Mouse (Mus musculus) urinary bladder, postnatal 4 days (tissue): Measurements from ENCODE around the gene Nrgn.

Source experiments
- DNase-seq, 2 experiments: peaks; one replicate each; pipeline ENCODE4 v3.0.0; 2021 to 2022; ENCODE audit warnings: low spot score in 2 of 2

Gene Nrgn

GRCm38 (mm10) chr9:37530031-37530887 is 22.4 kb downstream of the Nrgn start:
- no peak for DNase-seq

DNA sequence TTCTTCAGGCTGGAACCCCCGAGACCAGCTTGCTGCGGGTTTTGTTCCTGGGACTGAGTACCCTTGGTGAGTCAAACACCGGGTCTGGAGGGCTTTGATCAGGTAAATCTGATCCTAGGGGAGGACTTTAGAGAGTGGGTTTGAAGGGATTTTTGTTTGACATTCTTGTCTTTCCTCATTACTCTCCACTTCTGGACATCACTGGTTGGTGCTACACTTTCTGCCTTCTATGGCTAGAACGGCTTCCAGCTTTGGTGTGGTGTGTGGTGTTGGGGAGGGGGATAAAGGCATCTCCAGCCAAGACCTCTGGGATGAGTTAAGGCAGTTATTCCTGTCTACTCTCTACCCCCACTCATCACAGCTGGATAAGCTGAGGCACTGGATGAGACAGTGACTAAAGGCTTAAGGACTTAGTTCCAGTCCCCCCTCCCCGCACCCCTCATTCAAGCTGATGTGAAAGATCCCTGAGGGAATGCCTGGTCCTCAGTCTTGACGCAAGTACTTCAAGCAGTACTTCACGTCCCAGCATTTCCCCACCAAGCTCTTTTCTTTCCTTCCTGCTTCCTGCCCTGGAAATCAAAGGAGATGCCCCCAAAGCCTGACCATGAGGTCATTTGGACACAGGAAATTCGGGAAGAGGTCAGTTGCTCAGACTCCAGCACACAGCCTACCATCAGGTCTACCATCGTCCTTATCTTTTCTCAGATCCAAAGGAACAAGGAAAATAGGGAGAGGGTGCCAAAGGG is 24.3 kb downstream of the Nrgn start:
- DNase-seq: no peak

GRCm38 (mm10) chr9:37527396-37528224 is 25.1 kb downstream of the Nrgn start, which contains the start of gene Esam:
Gene Esam (plus strand): TSS chr9:37528078.
- peak; percentile 48 to 70 for DNase-seq

DNA sequence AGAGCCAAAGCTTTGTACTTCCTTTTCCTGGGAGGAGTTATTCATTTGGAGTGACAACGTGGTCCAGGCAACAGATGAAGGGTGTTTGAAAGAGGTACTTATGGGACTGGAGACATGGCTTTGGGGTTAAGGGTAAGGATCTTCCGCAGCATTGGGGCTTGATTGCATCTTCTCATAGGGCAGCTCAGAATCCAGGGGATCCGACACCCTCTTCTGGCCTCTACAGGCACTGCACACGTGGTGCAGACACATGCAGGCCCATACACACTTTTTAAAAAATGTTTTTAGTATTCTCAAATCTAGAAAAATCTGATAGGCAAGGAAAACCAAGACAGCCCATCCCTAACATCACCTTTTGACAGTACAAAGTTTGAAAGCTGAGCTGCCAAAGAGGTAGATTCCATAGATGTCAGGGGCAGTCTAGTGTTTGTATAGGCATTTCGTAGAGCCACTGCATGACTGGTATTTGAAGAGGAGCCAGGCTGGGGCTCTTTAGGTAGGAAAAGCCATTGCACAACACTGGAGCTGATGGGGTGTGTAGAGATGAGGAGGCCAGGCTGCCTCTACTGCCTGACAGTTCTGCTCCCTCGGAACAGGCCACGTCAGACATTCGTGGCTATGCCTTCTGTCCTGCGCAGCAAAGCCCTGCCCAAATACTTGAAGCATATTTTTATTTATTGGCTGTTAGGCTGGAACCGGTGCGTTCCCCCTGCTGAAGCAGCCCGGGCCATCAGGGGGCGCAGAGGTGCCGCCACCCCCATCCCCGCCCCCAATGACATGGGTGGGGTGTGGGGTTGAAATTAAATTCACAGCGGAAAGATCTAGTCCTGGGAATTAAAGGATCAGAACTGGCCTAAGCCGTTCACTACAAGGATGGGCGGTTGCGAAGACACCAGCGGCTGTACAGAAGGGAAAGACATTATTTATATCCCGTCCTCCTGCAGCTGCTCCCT is 26.0 kb downstream of the Nrgn start:
- no peak for DNase-seq

DNA sequence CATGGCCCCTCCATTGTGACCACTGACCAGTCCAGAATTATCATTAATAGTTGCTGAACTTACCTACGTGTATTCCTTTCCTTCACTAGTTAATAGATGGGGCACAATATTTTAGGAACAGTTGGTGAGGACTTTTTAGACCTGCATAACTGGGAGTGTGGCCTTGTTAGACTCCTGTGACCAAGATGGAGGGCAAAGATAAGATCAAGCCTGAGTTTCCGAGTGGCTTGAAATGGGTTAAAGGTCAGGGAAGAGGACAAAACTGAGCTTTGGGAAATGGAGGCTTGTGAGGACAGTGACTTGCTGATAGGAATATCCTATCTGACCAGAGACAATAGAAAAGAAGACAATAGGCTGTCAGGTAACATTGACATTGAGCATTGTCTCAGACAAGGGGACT is 27.2 kb downstream of the Nrgn start:
- no peak for DNase-seq

- DNase-seq: no peak
Observed at GRCm38 (mm10) chr9:37519995-37520394, 32.7 kb downstream of the Nrgn start.

- no peak for DNase-seq
Observed at GRCm38 (mm10) chr9:37518991-37519390, 33.7 kb downstream of the Nrgn start.

GRCm38 (mm10) chr9:37517467-37517866 is 35.2 kb downstream of the Nrgn start:
- no peak for DNase-seq

DNA sequence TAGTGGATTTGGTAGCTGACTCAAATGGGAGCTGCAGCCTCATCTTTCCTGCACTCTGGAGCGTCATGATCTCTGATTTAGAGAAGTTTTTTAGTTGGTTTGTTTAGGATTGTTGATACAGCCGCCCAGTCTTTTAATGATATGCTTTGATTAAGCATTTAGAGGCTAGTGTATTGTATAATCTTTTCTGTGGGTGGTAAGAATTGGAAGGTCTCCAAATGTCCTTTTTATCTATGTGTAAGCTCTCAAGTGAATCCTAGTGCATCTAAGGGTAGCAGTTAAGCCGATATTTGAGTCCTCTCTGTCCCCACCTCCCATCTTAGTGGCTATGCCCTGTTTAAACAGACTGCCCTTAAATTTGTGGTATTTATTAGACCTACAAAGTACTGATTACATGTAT is 38.2 kb downstream of the Nrgn start:
- DNase-seq: no peak

GRCm38 (mm10) chr9:37512097-37512496 is 40.6 kb downstream of the Nrgn start:
- DNase-seq: no peak

GRCm38 (mm10) chr9:37506023-37506422 is 46.7 kb downstream of the Nrgn start:
- DNase-seq: no peak

DNA sequence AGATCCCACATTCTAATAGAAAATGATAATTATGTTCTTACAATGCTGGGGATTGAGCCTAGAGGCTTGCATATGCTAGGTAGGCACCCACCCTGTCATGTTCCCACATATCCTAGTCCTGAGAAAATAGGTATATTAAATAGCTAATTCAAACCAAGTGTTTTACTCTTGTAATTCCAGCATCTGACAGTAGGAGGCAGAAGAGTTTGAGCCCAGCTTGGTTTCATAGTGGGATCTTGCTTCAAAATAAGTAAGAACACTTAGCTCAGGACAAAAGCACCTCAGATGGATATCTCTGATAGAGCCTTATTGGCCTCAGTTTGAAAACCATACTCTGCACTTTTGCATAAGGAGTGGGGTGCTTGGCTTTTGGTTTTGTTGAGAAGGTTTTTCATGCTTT is 48.4 kb downstream of the Nrgn start:
- DNase-seq: no peak

GRCm38 (mm10) chr9:37501170-37501569 is 51.5 kb downstream of the Nrgn start:
- DNase-seq: no peak

DNA sequence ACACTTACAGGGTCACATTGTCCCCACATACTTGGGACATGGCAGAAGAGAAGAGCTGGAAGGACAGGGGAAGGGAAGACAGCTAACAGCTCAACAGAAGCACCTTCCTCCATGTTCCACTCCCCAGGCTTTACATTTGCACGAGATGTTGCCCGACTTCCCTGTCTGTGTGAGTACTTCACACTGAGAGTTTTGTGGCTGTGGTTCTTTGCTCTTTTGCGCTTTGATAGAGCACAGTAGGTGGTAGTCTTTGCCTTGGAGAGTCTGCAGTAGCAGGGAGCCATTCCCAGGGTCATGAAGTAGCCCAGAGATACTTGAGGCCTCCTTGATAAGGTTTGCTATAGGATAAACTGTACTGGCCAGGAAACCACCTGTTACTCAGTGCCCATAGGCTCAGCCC is 52.5 kb downstream of the Nrgn start:
- no peak for DNase-seq

DNA sequence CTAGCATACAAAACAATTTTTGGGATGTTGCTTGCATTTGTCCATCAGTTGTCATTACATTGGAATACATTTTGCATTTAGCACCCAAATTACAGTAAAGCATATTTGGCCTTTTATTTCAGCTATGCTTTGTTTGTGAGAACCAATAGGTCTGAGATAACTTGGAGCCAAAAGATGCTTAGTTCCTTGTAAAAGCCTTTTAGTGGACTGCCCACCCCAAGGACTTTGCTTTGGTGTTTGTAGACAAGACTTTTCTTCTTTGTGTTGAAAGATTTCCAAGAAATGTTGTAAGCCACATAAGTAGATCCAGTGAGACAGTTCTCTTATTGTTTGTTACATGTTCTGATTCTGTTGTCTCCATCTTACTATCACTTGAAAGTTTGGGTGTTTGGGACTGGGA is 56.4 kb downstream of the Nrgn start:
- no peak for DNase-seq

DNA sequence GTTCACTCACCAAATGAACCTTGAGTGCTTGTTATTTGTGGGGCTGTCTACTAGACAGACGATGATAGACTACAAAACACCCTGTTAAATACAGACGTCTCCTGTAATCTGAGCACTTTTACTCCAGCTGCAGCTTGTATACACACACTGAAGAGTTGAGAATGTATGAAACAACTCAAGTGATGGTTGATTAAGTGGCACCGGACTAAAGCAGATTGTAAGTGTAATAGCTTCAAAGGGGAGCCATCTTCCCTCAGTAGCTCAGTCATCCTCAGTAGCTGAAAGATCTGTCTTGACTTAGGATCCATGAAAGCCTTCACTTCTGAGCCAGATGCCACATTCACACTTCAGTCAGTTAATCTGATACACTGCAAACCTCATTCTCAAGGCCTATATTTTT is 56.9 kb downstream of the Nrgn start:
- DNase-seq: no peak
